Mouse (Mus musculus) adrenal gland, postnatal 10 days (tissue): Measurements from ENCODE around the gene Snrpd2. TPM values are rescaled to one million over a fixed set of nuclear protein-coding genes. Genes with fewer than 3 reads are reported as not detected.
A peak's percentile ranks its signal among the peaks of the same experiment; 100 is the strongest.

Experiments used
- DNase-seq: peaks from one replicate; pipeline ENCODE4 v3.0.0; 2021; ENCODE audit warnings: mixed read lengths
- long read RNA-seq, 2 experiments: library from polyadenylated mRNA; stranded (forward); transcript quantifications; one replicate each; pipeline ENCODE4 v2.0.0; 2021
- total RNA-seq, 2 experiments: library from RNA; stranded (reverse); gene quantifications; 2 replicates each; pipeline ENCODE4 v1.2.3; 2021

The Snrpd2 gene
- total RNA-seq = 10 to 100 TPM; 90.1 to 91.2 TPM
- long read RNA-seq, experiment 1, transcript Snrpd2-201 (3 exons, 1,420 nt) = major isoform, 123 of 125 reads
- long read RNA-seq, experiment 1, partial matches to known transcripts = 0 of 125 reads
- long read RNA-seq, experiment 1, other reads (novel, unspliced or antisense) = 1 of 125 reads
- long read RNA-seq, experiment 2, transcript Snrpd2-201 (3 exons, 1,420 nt) = major isoform, 92 of 94 reads
- long read RNA-seq, experiment 2, partial matches to known transcripts = 1 of 94 reads
- long read RNA-seq, experiment 2, other reads (novel, unspliced or antisense) = 1 of 94 reads

GRCm38 (mm10) chr7:19149626-19150025, at the start of gene Snrpd2:
TSS of gene Snrpd2 (plus strand) at chr7:19149722.
- peak; percentile 98 for DNase-seq

GRCm38 (mm10) chr7:19100290-19100689, 49.2 kb upstream of the Snrpd2 start:
- no peak for DNase-seq

GRCm38 (mm10) chr7:19103741-19104140, 45.8 kb upstream of the Snrpd2 start:
- DNase-seq = no peak

GRCm38 (mm10) chr7:19104486-19104885, 45.0 kb upstream of the Snrpd2 start:
- no peak for DNase-seq

GRCm38 (mm10) chr7:19107436-19107835, 42.1 kb upstream of the Snrpd2 start:
- no peak for DNase-seq

GRCm38 (mm10) chr7:19109565-19109964, 40.0 kb upstream of the Snrpd2 start:
- no peak for DNase-seq

- DNase-seq = peak; percentile 55
Observed at GRCm38 (mm10) chr7:19118028-19118771, 31.3 kb upstream of the Snrpd2 start, which contains the start of gene Gm4969. TSS of gene Gm4969 (minus strand) at chr7:19118368.

GRCm38 (mm10) chr7:19119083-19119482, 30.4 kb upstream of the Snrpd2 start:
- no peak for DNase-seq

GRCm38 (mm10) chr7:19119631-19120429, 29.7 kb upstream of the Snrpd2 start, which contains the start of gene Fbxo46:
TSS of gene Fbxo46 (plus strand) at chr7:19119859.
- peak; percentile 92 for DNase-seq

- peak; percentile 57 for DNase-seq
Observed at GRCm38 (mm10) chr7:19121686-19122085, 27.8 kb upstream of the Snrpd2 start.

- DNase-seq = peak; percentile 51
Observed at GRCm38 (mm10) chr7:19124713-19125112, 24.8 kb upstream of the Snrpd2 start.

GRCm38 (mm10) chr7:19127744-19128143, 21.8 kb upstream of the Snrpd2 start:
- DNase-seq = no peak

GRCm38 (mm10) chr7:19129396-19129795, 20.1 kb upstream of the Snrpd2 start:
- DNase-seq = no peak

- no peak for DNase-seq
Observed at GRCm38 (mm10) chr7:19130657-19131056, 18.9 kb upstream of the Snrpd2 start.

- peak; percentile 99 for DNase-seq
Observed at GRCm38 (mm10) chr7:19131324-19131848, 18.1 kb upstream of the Snrpd2 start.

- DNase-seq = no peak
Observed at GRCm38 (mm10) chr7:19136168-19136567, 13.4 kb upstream of the Snrpd2 start.

- DNase-seq = no peak
Observed at GRCm38 (mm10) chr7:19136673-19137334, 12.7 kb upstream of the Snrpd2 start.

GRCm38 (mm10) chr7:19137380-19137779, 12.1 kb upstream of the Snrpd2 start:
- peak; percentile 76 for DNase-seq

- DNase-seq = no peak
Observed at GRCm38 (mm10) chr7:19146793-19147192, 2.7 kb upstream of the Snrpd2 start.

- no peak for DNase-seq
Observed at GRCm38 (mm10) chr7:19147497-19148045, 2.0 kb upstream of the Snrpd2 start.

- DNase-seq = no peak
Observed at GRCm38 (mm10) chr7:19148180-19148874, 1.2 kb upstream of the Snrpd2 start.
